Mouse (Mus musculus) ES-E14 (cell line): ENCODE results near the gene Tmem114. TPM values are rescaled to one million over a fixed set of nuclear protein-coding genes. Genes with fewer than 3 reads are reported as not detected.

Source experiments
- DNase-seq: peaks from one replicate; pipeline ENCODE4 v3.0.0-alpha.2; 2013; ENCODE audit warnings: low read depth, low spot score
- H3K27ac ChIP-seq: 2 replicates; pipeline ENCODE4 v1.5.1; 2012; ENCODE audit warnings: low read depth, mild to moderate bottlenecking, low read length, moderate library complexity, mixed read lengths; ENCODE audit not compliant: poor library complexity, insufficient read depth, severe bottlenecking
- H3K36me3 ChIP-seq: 2 replicates; pipeline ENCODE4 v1.6.1; 2012; ENCODE audit warnings: mild to moderate bottlenecking, low read length, moderate library complexity, mixed read lengths; ENCODE audit not compliant: control insufficient read depth, poor library complexity, insufficient read depth, severe bottlenecking
- H3K4me1 ChIP-seq, 2 experiments: fragments of 150-350 bp in 1 of 2; sonication (generic) in 1 of 2; 2 replicates each; pipeline ENCODE4 v1.6.1; 2012; ENCODE audit warnings: low read length in 2 of 2, mild to moderate bottlenecking in 1 of 2, mixed read lengths in 1 of 2; ENCODE audit not compliant: control insufficient read depth in 2 of 2, insufficient read depth in 2 of 2, poor library complexity in 1 of 2
- H3K4me3 ChIP-seq, 2 experiments: fragments of 150-350 bp in 1 of 2; sonication (generic) in 1 of 2; 2 replicates each; pipeline ENCODE4 v1.5.1; 2012; ENCODE audit warnings: low read length in 2 of 2, low read depth in 1 of 2, mild to moderate bottlenecking in 1 of 2, mixed read lengths in 1 of 2; ENCODE audit not compliant: insufficient read depth in 1 of 2, poor library complexity in 1 of 2, severe bottlenecking in 1 of 2
- H3K9ac ChIP-seq: 2 replicates; pipeline ENCODE4 v1.6.1; 2012; ENCODE audit warnings: low read depth, mild to moderate bottlenecking, low read length, mixed read lengths; ENCODE audit not compliant: poor library complexity, insufficient read depth, severe bottlenecking
- H3K9me3 ChIP-seq: fragments of 150-350 bp; sonication (generic); 2 replicates; pipeline ENCODE4 v1.6.1; 2012; ENCODE audit warnings: low read depth, mild to moderate bottlenecking, low read length; ENCODE audit not compliant: control insufficient read depth, insufficient read depth
- CHD2 ChIP-seq: IDR thresholded peaks from 2 replicates; pipeline ENCODE4 v1.6.1; 2014; ENCODE audit warnings: mild to moderate bottlenecking, low read depth, low read length, inconsistent platforms
- HCFC1 ChIP-seq: IDR thresholded peaks from 2 replicates; pipeline ENCODE4 v1.6.1; 2012; ENCODE audit warnings: low read length, inconsistent platforms, borderline replicate concordance; ENCODE audit not compliant: insufficient read depth
- MAFK ChIP-seq: IDR thresholded peaks from 2 replicates; pipeline ENCODE4 v1.6.1; 2014; ENCODE audit warnings: mild to moderate bottlenecking, low read depth, low read length, inconsistent platforms; ENCODE audit not compliant: insufficient read depth
- ZC3H11A ChIP-seq: IDR thresholded peaks from 2 replicates; pipeline ENCODE4 v1.6.1; 2012; ENCODE audit warnings: low read depth, mild to moderate bottlenecking, inconsistent platforms, low read length, borderline replicate concordance
- ZNF384 ChIP-seq: IDR thresholded peaks from 2 replicates; pipeline ENCODE4 v1.6.1; 2012; ENCODE audit warnings: low read depth, low read length, inconsistent platforms
- in situ Hi-C, 2 experiments: fragments of 600-800 bp; cut with MboI; formaldehyde crosslinking; loops; one replicate each; pipeline ENCODE4 v1.15.1; 2025; ENCODE audit warnings: low sequenced_read_pairs in 2 of 2, inconsistent platforms in 1 of 2; ENCODE audit not compliant: unreplicated experiment in 2 of 2
- total RNA-seq: library from RNA; depleted of rRNA; stranded (reverse); fragments of 300-350 nt; gene quantifications from 2 replicates; pipeline ENCODE4 v1.2.3, GENCODE M21; 2012

Tmem114 gene
- total RNA-seq, 1 experiment, result not detected

GRCm38 (mm10) chr16:8420842-8421241 is 4.1 kb downstream of the Tmem114 start:
- no peak for TF ChIP-seq HCFC1
- no peak for TF ChIP-seq MAFK
- no peak for TF ChIP-seq ZNF384
- TF ChIP-seq ZC3H11A, result no peak
- TF ChIP-seq CHD2, result no peak
- no peak for DNase-seq
- Histone ChIP-seq H3K4me1 (no peaks in the 10 kb centered on the region), H3K4me3 (no peak overlapping the region), H3K27ac (no peak overlapping the region), H3K9me3 (no peaks in the 10 kb centered on the region), H3K9ac (no peak overlapping the region), H3K36me3 (no peaks in the 10 kb centered on the region)
- in situ Hi-C loops, result loop anchor here in 1 of 2 experiments (25.0 kb wide), 1 partner anchor 441 kb away; no protein-coding TSS in a partner anchor

- no peaks in the 10 kb centered on the region for H3K36me3 ChIP-seq
- no peak for DNase-seq
- no peak overlapping the region for H3K27ac ChIP-seq
- no peaks in the 10 kb centered on the region for H3K4me1 ChIP-seq
- H3K9ac ChIP-seq, result no peak overlapping the region
- no peak overlapping the region for H3K4me3 ChIP-seq
- no peaks in the 10 kb centered on the region for H3K9me3 ChIP-seq
- no peak for TF ChIP-seq ZC3H11A
- TF ChIP-seq ZNF384, result no peak
- no peak for TF ChIP-seq CHD2
- TF ChIP-seq MAFK, result no peak
- no peak for TF ChIP-seq HCFC1
- in situ Hi-C loops, result loop anchor here in 1 of 2 experiments (25.0 kb wide), 1 partner anchor 442 kb away; no protein-coding TSS in a partner anchor
Measured at GRCm38 (mm10) chr16:8420381-8420780, 4.6 kb downstream of the Tmem114 start.

- no peaks in the 10 kb centered on the region for H3K36me3 ChIP-seq
- no peak for DNase-seq
- TF ChIP-seq CHD2 (no peak), MAFK (no peak), HCFC1 (no peak), ZNF384 (no peak), ZC3H11A (no peak)
- no peaks in the 10 kb centered on the region for H3K4me1 ChIP-seq
- in situ Hi-C loops, result loop anchor here in 1 of 2 experiments (10.0 to 25.0 kb wide), 2 partner anchors 75 to 443 kb away; no protein-coding TSS in a partner anchor
- no peak overlapping the region for H3K9ac ChIP-seq
- no peaks in the 10 kb centered on the region for H3K9me3 ChIP-seq
- no peak overlapping the region for H3K27ac ChIP-seq
- H3K4me3 ChIP-seq, result no peak overlapping the region
Measured at GRCm38 (mm10) chr16:8419666-8420065, 5.3 kb downstream of the Tmem114 start.

- Histone ChIP-seq H3K36me3 (no peaks in the 10 kb centered on the region), H3K27ac (no peak overlapping the region), H3K9ac (no peak overlapping the region), H3K4me3 (no peak overlapping the region), H3K9me3 (no peaks in the 10 kb centered on the region), H3K4me1 (no peaks in the 10 kb centered on the region)
- TF ChIP-seq HCFC1 (no peak), ZC3H11A (no peak), ZNF384 (no peak), CHD2 (no peak), MAFK (no peak)
- in situ Hi-C loops, result loop anchor here in 1 of 2 experiments (10.0 to 25.0 kb wide), 2 partner anchors 77 to 444 kb away; no protein-coding TSS in a partner anchor
- DNase-seq, result no peak
Measured at GRCm38 (mm10) chr16:8418126-8418525, 6.8 kb downstream of the Tmem114 start.
